Mouse (Mus musculus) heart, postnatal 14 days (tissue): ENCODE results near the gene Krt14. TPM values are rescaled to one million over a fixed set of nuclear protein-coding genes. Genes with fewer than 3 reads are reported as not detected.
"Not testable (repeated sequence)": the region's sequence is repeated elsewhere in the genome, so short reads cannot be mapped to it uniquely, and the experiment has no call there.

ENCODE experiments used
- DNase-seq, 2 experiments: peaks; one replicate each; pipeline ENCODE4 v3.0.0; 2021 to 2022
- intact Hi-C: fragments of 180-260 bp; cut with DNase I; formaldehyde crosslinking; loops from one replicate; pipeline ENCODE4 v1.15.1; 2025
- long read RNA-seq, 2 experiments: library from polyadenylated mRNA; stranded (forward); transcript quantifications; one replicate each; pipeline ENCODE4 v2.0.0; 2021
- total RNA-seq, 2 experiments: library from RNA; stranded (reverse); gene quantifications; 2 replicates each; pipeline ENCODE4 v1.2.3; 2021

Krt14 gene
- 1 to 10 TPM; 1.3 to 1.6 TPM for total RNA-seq
- long read RNA-seq, experiment 1, partial matches to known transcripts = 1 of 4 reads
- long read RNA-seq, experiment 1, other reads (novel, unspliced or antisense) = 0 of 4 reads
- long read RNA-seq, experiment 2, partial matches to known transcripts = 0 of 1 reads
- long read RNA-seq, experiment 2, other reads (novel, unspliced or antisense) = 0 of 1 reads

DNA sequence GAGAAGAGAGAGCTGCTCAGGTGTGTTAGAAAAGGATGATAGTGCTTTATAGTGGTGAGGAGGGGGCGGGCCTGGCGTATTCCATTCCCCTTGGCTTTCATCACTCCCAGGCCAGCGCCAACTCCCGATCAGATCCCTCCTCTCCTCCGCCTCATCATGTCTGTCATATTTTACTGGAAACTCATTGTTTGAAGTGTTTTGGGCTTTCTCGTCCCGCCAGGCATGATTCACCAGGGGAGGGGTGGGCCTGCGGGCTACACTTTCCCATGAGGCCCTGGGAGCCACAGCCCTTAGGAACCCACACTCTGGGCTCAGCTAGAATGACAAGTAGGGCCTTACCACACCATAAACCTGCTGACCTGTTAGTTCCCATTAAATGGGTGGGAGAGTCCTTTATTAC is at the start of gene Krt14:
Gene Krt14, minus strand, starts transcription at position 51 of the 400 bp plus-strand sequence.
- intact Hi-C loops = no loop called here
- DNase-seq = no peak

DNA sequence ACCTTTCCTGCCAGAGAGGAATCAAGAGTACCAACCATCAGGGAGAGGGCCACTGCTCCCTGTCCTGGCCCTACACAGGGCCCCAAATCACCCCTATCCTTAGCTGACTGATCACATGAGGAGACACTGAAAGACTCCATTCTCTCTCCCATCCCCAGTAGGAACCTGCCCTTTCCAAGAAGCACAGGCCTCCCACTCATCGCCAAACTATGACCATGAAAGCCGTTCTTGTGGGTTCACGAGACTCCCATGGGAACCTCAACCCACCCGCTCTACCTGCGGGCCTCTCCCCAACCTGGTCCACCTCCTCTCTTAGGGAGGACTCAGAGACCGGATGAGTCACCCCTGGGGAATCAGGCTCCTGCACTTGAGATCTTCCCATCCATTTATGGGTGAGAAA is 48.2 kb upstream of the Krt14 start:
- no peak for DNase-seq
- intact Hi-C loops = no loop called here

DNA sequence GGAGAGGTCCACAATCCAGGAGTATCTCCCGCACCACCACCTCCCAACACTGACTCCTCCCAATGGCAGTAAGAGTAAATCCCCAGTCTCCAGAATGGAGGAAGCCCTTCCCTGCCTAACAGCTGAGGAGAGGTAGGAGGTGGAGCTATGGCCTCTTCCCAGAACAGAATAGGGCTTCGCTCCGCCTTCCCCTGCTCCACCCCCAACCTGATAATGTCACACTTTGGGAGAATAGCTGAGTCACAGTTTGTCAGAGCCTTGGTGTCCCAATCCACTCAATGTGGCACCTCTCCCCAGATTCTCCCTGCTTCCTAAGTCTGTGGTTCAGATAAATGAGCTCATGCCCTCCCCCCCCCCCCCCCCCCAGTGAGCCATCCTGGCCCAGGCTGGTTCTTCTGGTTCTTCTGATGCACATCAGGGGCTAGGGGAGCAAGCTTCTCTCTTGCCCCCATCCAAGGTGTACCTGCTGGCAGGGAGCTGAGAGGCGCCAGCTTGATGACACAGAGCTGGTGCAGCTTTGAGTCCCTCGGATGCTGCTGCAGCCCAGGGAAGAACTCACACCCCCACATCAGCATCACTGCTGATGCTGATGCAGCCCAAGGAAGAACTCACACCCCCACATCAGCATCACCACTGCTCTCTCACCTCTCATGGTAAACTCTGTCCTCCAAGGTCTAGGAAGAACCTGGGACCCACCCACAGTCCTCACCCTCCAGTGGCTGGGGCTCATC is 47.2 kb upstream of the Krt14 start:
- intact Hi-C loops = no loop called here
- DNase-seq = no peak

DNA sequence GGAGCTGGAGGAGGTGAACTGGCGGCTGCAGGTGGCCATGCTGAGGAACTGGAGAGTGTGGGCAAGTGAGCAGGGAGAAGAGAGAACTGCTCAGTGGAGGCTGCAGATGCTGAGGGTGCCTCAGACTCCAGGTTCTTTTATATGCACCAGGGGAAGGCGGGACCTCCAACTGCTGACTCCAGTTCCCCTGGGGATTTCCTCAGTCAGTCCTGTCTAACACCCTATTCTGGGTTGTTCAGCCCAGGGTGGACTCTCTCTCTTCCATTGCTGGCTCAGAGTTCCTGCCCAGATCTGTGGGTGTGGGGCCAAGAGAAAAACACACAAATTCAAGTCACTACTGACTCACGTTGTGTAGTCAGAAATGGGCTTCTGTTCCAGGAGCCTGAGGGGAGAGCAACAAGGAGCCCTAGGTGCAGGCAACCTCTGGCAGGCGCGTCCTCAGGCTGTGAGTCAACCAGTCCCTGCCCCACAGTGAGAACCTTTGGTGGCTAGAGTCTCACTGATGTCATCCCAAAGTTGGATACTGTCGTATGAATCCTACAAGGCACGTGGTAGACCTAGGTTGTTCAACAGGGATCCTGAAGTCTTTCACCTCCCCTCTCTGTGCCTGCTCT is 41.6 kb upstream of the Krt14 start, which contains the start of gene Krt16:
Gene Krt16, minus strand, starts transcription at position 51 of the 614 bp plus-strand sequence.
- intact Hi-C loops = no loop called here
- no peak for DNase-seq

DNA sequence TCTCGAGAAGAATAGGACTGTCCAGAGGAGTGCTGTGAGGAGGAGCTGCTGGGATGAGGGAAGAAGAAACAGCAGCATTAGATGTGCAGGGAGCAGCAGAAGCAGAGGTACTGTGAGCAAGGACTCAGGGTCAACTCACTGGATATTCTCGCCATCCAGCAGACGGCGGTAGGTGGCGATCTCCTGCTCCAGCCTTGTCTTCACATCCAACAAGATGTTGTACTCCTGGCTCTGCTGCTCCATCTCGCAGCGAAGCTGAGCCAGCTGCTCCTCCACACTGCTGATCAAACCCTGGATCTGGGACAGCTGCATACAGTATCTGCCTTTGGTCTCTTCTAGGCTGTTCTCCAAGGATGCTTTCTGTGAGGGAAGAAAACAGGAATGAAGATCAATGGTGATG is 39.1 kb upstream of the Krt14 start:
- intact Hi-C loops, DNase-seq: not testable (repeated sequence)

DNA sequence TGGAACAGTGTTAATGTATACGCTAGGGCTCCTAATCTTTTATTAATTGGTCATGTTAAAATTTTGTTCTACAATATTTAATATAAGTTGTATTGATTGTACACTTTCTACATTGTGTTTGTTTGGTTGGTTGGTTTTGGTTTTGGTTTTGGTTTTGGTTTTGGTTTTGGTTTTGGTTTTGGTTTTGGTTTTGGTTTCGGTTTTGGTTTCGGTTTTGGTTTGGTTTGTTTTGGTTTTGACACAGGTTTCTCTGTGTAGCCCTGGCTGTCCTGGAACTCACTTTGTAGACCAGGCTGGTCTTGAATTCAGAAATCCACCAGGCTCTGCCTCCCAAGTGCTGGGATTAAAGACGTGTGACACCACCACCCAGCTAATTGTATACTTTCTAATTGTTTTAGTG is 32.9 kb upstream of the Krt14 start:
- DNase-seq, intact Hi-C loops: not testable (repeated sequence)

DNA sequence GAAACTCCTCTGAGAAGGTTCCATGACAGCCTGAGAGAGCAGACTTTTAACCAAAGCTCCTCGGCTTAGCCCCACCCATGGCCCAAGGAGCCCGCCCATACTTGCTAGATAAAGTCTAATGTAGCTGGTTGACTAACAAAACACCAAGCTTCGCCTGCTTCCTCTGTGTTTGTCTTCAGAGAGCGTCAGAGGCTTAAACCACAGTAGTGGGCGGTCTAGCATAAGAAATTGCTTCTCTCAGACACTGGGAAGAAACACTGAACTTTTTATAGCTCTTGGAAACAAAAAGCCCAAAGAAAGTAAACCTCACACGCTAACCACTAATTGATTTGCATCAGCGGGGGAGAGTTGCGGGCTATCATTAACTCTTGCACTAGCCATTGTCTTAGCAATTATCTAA is 14.4 kb upstream of the Krt14 start:
- intact Hi-C loops = no loop called here
- no peak for DNase-seq

DNA sequence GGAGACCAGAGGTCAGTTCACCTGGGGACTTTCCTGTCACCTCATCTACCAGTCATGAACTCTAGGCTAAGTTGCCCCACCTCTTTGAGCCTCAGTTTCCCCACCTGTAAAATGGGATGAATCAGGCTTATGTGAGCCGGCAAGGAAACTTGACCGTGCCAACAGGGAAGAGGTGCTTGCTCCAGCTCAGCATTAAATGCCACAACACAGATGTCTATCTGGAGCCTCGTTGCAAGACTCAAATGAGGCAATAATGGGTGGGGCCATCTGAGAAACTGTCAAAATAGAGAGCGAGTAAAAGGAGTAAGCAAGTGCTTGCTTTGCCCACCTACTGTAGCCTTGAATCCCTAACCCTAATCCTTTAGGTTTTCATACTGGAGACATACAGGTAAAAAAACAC is 12.0 kb upstream of the Krt14 start:
- intact Hi-C loops = no loop called here
- no peak for DNase-seq

DNA sequence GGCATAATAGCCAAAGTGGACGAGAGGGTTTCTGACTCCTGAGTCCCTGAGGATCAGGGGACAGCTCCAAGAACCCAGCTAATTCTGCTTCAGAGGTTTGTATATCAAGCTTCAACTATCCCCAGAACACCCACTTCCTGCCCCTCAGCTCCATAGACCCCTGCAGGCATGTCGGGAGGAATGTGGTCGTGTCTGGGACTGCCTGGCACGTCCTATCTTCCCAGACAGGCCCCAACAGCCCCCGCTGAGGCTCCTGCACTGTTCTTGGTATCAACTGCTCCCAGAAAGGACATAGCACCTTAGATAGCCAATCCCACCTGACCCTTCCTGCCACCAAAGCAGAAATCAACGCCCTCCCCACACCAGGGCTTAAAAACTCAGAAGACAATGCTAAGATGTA is 1.2 kb upstream of the Krt14 start:
- intact Hi-C loops = no loop called here
- no peak for DNase-seq

DNA sequence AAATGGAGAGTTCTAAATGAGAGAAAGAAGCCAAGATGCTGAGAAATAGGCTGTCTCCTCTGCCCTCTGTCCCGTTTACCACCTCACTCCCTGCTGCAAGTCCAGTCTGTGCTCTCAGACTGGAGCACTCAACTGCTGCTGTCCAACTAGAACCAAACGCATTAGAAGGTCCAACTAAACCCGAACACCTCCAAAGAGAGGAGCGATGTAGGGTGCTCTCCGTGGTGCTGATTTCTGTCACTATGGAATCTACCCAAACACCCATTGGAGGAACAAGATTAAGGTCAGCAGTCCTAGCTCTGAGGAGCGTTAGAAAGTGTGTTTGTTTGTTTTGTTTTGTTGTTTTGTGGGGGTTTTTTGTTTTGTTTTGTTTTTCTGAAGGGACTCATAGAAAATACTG is 3.9 kb downstream of the Krt14 start:
- intact Hi-C loops = no loop called here
- DNase-seq = peak; percentile 37 to 51

DNA sequence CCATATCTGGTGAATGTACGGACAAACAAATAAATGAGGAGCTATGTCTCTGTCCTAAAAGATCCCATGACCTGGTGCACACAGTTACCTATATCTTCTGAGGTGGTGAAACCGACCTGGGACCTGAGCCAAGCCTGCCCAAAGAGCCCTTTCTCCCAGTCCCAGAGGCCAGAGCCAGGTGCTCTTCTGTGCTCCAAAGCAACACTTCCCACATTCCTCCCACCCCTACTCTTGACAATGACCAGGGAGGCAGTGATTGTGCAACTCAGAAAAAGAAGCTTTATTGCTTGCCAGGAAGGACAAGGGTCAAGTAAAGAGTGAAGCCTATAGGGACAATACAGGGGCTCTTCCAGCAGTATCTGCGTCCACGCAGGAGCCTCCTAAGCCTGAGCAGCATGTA is 4.4 kb downstream of the Krt14 start:
- DNase-seq = no peak
- intact Hi-C loops = no loop called here

DNA sequence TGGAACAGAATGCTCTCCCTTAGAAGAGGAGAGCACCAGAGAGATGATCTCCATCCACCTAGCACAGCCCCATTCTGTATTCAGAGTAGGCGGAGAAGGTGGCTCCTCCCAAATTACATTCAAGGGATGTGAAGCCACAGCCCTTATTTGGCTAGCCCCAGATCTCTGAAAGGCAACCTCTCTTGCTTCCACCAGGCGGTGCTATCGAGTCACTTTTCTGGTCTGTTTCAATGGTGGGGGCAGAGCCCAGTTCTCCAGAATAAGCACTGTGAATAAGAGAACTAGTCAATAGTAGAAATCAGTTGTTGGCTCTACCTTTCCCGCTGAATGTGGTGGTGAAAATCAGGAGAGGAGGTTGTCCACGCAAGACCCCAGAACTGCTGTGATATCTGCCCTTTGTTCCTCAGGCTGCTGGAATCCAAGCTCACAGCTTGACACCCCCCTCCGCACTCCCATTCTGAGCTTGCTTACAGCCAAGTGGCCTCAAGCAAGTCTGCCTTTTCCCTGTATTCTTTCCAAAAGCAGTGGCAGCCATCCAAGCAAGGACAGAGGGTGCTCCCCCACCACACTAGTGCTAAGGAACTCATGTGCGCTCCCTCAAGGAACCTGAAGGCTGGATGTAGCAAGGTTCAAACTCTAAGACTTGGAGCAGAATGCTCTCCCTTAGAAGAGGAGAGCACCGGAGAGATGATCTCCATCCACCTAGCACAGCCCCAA is 7.1 kb downstream of the Krt14 start:
- intact Hi-C loops = no loop called here
- DNase-seq = peak; percentile 24 to 39

DNA sequence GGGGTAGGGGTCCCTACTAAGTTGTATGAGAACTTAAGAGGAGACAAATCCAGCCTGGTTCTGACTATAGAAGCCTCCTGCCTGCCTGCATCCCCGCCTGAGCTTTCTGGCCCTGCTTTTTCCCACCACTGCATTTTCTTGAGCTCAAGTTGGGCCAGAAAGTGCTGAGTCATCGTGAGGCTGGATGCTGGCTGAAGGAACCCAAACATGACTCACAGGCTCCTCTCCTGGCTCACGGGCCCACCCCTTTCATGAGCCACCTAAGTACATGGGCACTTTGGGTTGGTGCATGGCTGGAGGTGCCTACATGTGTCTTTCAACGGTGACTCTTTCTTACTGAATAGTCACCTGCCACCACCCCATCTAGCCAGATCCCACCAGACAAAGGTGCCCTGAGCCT is 8.7 kb downstream of the Krt14 start:
- intact Hi-C loops = no loop called here
- DNase-seq = no peak

DNA sequence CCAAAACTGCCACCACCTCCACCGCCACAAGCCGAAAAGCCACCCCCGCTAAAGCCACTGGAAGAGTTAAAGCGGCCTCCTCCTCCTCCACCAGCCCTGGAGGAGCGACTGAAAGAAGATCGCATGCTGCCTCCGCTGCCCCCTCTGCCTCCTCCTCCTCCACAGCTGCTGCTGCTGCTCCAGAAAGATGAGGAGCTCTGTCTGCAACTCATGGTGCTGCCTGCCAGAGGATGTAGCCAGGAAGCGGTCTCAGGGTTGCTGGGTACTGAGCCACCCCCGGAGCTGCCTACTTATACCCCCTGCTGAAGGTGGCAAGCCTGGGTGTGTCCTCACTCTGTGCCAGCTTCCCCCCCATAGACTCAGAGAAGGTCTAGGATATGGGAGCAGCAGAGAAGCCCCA is 14.4 kb downstream of the Krt14 start, which contains the start of gene Krt9:
Gene Krt9, minus strand, starts transcription at position 255 of the 400 bp plus-strand sequence.
- DNase-seq = no peak
- intact Hi-C loops = no loop called here

DNA sequence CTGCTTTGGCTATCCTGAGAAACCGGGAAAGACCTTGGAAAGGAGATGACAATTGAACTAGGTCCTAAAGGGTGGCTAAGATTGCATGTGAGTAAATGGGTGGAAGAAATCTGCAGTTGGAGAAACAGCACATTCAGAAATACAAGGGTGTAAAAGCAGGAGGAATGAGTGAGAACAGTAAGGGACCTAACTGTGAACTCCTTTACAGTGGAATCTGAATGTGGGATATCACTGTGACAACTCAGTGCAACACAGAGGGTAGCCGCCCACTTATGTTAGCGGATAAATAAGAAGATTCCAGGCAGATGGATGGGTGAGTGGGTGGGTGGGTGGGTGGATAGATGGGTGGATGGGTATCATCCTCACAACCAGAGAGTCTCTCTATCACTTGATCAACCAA is 15.5 kb downstream of the Krt14 start:
- no peak for DNase-seq
- intact Hi-C loops = no loop called here

DNA sequence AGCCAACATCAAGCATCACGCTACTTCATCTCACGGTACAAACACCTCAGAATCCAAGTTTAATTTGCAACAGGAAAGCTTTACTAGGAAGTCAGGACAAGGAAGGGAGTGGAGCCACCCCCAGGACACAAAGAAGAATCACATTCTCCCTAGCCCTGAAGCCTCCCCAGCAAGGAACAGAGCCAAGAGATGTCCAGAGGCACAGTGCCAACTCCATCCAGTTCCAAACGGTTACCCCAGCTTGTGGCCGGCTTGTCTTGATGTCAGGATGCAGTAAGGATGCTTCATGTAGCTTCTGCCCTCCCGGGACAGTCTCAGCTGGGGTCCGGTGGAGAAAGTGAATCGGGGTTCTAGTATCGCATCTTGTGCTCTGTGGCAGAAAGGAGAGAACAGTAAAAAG is 20.6 kb downstream of the Krt14 start:
- intact Hi-C loops = no loop called here
- no peak for DNase-seq

DNA sequence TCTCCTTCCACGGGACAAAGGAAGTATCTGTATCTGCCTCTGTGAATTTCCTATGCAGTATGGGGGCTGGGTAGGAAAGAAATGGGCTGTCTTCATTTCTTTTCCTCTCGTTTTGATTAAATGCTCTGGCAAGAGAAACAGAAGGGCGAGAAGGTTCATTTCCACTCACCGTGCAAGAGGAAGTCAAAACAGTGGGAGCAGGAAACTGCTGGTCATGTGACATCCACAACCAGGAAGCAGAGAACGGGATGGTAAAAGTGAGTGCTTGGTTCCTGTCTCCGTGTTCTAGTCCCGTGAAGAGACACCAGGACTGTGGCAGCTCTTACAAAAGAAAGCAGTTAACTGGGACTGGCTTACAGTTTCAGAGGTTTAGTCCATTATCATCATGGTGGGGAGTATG is 25.6 kb downstream of the Krt14 start:
- intact Hi-C loops = no loop called here
- DNase-seq = no peak

DNA sequence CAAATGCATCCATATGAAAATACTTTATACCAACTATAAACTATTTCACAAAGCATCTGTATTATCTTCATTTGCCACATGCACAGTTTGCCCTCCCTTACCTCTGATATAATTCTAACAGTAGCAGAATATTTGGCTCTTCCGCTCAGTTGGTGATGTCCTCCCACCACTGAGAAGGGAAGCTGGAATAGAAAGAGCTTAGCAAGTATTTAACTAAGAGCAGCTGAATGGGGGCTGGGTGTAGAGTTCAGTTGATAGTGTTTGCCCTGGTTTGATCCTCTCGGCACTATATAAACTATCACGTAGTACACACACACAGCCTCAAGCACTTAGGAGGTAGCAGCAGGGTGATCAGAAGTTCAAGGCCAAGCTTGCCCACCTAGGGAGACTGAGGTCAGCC is 28.1 kb downstream of the Krt14 start:
- no peak for DNase-seq
- intact Hi-C loops = no loop called here

DNA sequence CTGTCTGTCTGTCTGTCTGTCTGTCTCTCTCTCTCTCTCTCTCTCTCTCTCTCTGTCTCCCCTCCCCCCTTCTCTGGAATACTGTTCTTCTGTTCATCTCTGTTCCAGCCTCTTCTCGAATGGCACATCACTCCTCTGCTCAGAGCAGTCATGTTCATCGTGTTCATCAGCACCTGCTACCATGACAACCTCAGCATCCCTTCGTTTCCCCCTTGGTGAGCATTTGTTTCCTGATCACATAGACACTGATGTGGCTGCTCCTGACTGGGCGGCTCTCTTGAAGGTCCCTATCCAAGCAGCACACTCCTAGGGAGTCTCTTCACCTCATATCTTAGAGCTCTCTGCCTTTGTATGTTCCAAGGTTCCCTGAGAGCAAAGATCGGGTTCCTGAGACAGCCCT is 29.0 kb downstream of the Krt14 start:
- DNase-seq = no peak
- intact Hi-C loops = no loop called here

DNA sequence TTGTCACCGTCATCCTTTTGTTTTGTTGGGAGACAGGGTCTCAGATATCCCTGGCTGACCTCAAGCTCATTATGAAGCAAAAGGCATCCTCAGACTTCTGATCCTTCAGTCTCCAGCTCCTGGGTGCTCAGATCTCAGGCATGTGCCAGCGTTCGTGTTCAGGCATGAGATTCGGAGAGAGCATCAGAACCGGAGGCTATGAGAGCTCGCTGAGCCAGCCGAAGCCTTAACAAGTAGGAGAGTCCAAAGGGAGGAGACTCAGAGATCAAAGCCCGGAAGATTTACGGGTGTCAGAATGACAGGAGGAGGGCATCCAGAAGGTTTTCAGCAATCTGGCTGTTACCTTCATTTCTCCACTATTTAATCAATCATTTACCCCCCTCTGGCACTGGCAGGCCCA is 30.6 kb downstream of the Krt14 start:
- no peak for DNase-seq
- intact Hi-C loops = no loop called here
